Mouse (Mus musculus): Measurements from ENCODE around the gene Nmt2. TPM values are rescaled to one million over a fixed set of nuclear protein-coding genes. Genes with fewer than 3 reads are reported as not detected.

The Nmt2 gene
- total and polyA plus RNA-seq, 2 experiments from 2014 or later: 69.3 to 104 TPM

DNA sequence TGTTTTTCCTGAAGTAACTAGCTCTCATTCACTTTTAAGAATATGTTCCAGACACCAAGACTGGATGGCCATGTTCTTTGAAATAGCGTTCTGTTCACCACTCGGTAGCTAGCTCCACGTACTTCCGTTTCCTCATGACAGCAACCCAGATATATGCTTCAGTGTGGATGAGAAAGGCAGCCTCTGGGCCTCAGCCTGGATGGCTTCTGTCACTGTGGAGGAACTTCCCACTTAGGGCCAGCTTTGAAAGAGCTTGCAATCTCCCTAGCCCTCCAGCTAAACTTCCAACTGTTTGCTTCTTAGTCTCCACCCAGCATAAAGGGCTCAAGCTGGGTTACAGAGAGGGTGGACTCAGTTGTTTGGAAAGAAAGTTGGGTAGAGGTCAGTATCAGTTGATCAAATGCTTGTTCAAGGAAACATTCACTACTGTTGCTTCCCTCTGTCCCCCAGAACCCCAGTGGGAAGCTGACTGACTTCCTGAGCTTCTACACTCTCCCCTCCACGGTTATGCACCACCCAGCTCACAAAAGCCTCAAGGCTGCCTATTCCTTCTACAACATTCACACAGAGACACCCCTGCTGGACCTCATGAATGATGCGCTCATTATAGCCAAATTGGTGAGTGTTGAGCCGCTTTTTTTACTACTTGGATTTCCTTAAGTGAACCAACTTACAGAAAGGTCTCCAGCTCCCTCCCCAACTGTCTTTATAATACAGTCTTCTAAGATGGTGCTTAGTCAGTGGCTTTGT, 40.5 kb downstream of the Nmt2 start:
- 93% methylated on average over 7 of the region's 7 CpGs for WGBS
- TF ChIP-seq CTCF (IDR thresholded peaks at IDR 0.05; ENCODE audit: low read depth): no peak
- Histone ChIP-seq H3K9ac (replicated peaks; ENCODE audit: low read length) (no peak overlapping the region), H3K27me3 (ENCODE audit: insufficient read depth, low read length) (no peaks in the 10 kb centered on the region), H3K9me3 (ENCODE audit: low read length) (no peaks in the 10 kb centered on the region), H3K4me2 (ENCODE audit: low read depth, low read length) (no peak overlapping the region), H3K4me3 (ENCODE audit: low read length) (no peak overlapping the region), H3K27ac (no peak overlapping the region), H3K36me3 (ENCODE audit: insufficient read depth, low read length) (peaks cover 54% of the 10 kb centered on the region), H3K4me1 (ENCODE audit: insufficient read depth, low read length) (no peaks in the 10 kb centered on the region)
- ATAC-seq: no peak
- no peak for DNase-seq (ENCODE audit: low spot score)

DNA sequence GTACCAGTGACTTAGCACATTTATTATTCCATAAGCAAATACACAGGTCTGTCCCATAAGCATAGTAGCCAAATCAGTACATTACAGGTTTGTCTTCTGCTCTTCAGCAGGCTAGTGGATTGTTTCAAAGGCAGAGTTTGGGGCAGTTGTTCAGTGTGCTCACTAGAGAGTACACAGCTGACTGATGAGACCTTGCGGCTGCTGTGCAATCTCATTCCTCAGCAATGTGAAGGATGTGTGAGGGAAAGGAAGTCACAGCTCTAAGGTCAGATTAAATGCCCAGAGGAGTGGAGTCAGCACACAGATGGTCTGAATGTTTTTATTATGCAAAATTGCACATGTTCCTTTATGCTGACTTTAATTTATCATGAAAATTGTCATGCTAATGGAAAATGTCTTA, 42.5 kb downstream of the Nmt2 start:
- Histone ChIP-seq H3K4me2 (ENCODE audit: low read depth, low read length) (no peak overlapping the region), H3K9ac (replicated peaks; ENCODE audit: low read length) (no peak overlapping the region), H3K27me3 (ENCODE audit: insufficient read depth, low read length) (no peaks in the 10 kb centered on the region), H3K9me3 (ENCODE audit: low read length) (no peaks in the 10 kb centered on the region), H3K36me3 (ENCODE audit: insufficient read depth, low read length) (peaks cover 43% of the 10 kb centered on the region), H3K4me1 (ENCODE audit: insufficient read depth, low read length) (peaks cover 10% of the 10 kb centered on the region; the same call in 1 of the 2 replicates), H3K27ac (no peak overlapping the region), H3K4me3 (ENCODE audit: low read length) (no peak overlapping the region)
- no peak for TF ChIP-seq CTCF (IDR thresholded peaks at IDR 0.05; ENCODE audit: low read depth)
- ATAC-seq: no peak
- 100% methylated on average over 1 of the region's 1 CpGs for WGBS
- no peak for DNase-seq (ENCODE audit: low spot score)

DNA sequence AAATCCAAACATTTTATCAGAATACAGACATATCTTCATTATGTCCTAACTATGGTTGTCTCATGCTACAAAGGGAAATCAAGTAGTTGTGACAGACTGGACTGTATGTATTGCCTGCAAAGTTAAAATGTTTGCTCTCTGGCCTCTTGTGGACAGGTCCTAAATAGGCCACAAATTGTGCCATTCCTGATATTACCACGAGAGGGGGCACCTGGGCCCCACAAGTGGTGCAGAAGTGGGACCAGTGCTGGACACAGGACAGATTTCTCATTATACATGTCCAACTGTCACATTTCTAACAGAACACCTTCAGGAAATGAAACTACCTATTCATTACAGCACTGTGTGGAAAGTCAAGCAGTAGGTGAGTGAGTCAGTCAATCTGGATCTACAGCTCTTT, 43.3 kb downstream of the Nmt2 start:
- peaks cover 41% of the 10 kb centered on the region for H3K36me3 ChIP-seq (ENCODE audit: insufficient read depth, low read length)
- H3K4me2 ChIP-seq (ENCODE audit: low read depth, low read length): no peak overlapping the region
- H3K27ac ChIP-seq: no peak overlapping the region
- no peak overlapping the region for H3K9ac ChIP-seq (replicated peaks; ENCODE audit: low read length)
- no peak overlapping the region for H3K4me3 ChIP-seq (ENCODE audit: low read length)
- H3K9me3 ChIP-seq (ENCODE audit: low read length): no peaks in the 10 kb centered on the region
- no peaks in the 10 kb centered on the region for H3K27me3 ChIP-seq (ENCODE audit: insufficient read depth, low read length)
- ATAC-seq (no peak), DNase-seq (ENCODE audit: low spot score) (peak; percentile 78)
- H3K4me1 ChIP-seq (ENCODE audit: insufficient read depth, low read length): peaks cover 14% of the 10 kb centered on the region; the same call in 1 of the 2 replicates
- 38% methylated on average over 1 of the region's 1 CpGs for WGBS
- TF ChIP-seq CTCF (IDR thresholded peaks at IDR 0.05; ENCODE audit: low read depth): peak; percentile 72

DNA sequence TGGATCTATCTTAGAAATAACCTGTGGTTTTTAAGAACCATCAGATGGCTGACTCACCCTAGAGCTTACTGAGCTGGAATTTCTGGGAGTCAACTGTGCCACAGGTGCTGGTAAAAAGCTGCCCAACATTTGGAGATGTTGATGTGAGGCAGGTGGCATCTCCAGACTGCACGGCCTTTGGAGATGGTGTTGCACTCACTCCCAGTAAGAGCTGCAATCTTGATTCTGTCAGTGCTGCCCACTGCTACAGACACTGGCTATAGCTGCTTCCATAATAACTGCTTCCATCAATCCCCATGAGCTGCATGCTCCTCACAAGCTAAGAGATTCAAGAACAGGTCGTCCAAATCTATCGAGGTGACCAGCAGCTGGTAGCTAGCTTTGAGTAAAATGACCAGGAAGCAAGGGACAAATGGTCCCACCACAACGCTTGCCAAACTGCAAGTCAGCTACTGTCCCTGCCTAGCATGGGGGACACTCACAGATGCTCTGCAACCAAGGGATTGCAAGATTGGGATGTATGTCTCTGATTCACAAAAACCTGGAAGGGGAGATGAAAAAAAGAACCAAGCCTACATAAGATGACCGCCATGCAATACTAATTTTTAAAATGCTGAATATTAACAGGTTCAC, 47.2 kb downstream of the Nmt2 start:
- no peak for ATAC-seq
- DNase-seq (ENCODE audit: low spot score): no peak

DNA sequence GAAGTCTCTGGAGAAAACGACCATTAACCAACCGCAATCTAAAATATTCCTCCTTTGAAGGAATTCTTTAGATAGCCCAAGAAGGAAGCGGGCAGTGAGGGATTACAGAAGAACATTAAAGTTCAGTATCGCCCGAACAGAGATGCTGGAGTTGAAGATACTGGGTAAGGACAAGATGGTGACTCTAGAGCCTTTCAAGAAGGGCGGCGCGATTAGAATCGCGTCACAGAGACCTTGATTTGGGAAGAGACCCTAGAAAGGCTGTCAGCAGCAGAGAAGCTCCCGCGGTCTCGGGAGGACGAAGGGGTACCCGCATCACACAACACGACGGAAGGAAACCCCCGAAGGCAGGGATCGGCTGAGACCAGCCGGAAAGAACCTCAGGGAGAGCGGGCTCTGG, 48.0 kb downstream of the Nmt2 start:
- Histone ChIP-seq H3K4me1 (ENCODE audit: insufficient read depth, low read length) (peaks cover 23% of the 10 kb centered on the region), H3K4me3 (ENCODE audit: low read length) (peak overlapping the region; percentile 67), H3K36me3 (ENCODE audit: insufficient read depth, low read length) (0 out of 2 replicates have a peak, but pooled peaks cover 15% of the 10 kb centered on the region), H3K27me3 (ENCODE audit: insufficient read depth, low read length) (no peaks in the 10 kb centered on the region), H3K4me2 (ENCODE audit: low read depth, low read length) (peak overlapping the region; percentile 79), H3K27ac (peak overlapping the region; percentile 87), H3K9ac (replicated peaks; ENCODE audit: low read length) (peak overlapping the region; percentile 70), H3K9me3 (ENCODE audit: low read length) (no peaks in the 10 kb centered on the region)
- no peak for DNase-seq (ENCODE audit: low spot score)
- 2% methylated on average over 21 of the region's 21 CpGs for WGBS
- no peak for TF ChIP-seq CTCF (IDR thresholded peaks at IDR 0.05; ENCODE audit: low read depth)
- no peak; the same call in 1 of the 2 replicates for ATAC-seq

More for the DNA sequence above, 47.2 kb downstream of the Nmt2 start:
- no peak for TF ChIP-seq CTCF (IDR thresholded peaks at IDR 0.05; ENCODE audit: low read depth)
- peak overlapping the region; percentile 87; the same call in 1 of the 2 replicates for H3K27ac ChIP-seq
- H3K4me2 ChIP-seq (ENCODE audit: low read depth, low read length): peak overlapping the region; percentile 79
- peaks cover 21% of the 10 kb centered on the region for H3K4me1 ChIP-seq (ENCODE audit: insufficient read depth, low read length)
- H3K9ac ChIP-seq (replicated peaks; ENCODE audit: low read length): no peak overlapping the region; the same call in 1 of the 2 replicates
- peaks cover 19% of the 10 kb centered on the region; the same call in 1 of the 2 replicates for H3K36me3 ChIP-seq (ENCODE audit: insufficient read depth, low read length)
- no peaks in the 10 kb centered on the region for H3K9me3 ChIP-seq (ENCODE audit: low read length)
- no peaks in the 10 kb centered on the region for H3K27me3 ChIP-seq (ENCODE audit: insufficient read depth, low read length)
- WGBS: 79% methylated on average over 5 of the region's 5 CpGs
- H3K4me3 ChIP-seq (ENCODE audit: low read length): peak overlapping the region; percentile 67

DNA sequence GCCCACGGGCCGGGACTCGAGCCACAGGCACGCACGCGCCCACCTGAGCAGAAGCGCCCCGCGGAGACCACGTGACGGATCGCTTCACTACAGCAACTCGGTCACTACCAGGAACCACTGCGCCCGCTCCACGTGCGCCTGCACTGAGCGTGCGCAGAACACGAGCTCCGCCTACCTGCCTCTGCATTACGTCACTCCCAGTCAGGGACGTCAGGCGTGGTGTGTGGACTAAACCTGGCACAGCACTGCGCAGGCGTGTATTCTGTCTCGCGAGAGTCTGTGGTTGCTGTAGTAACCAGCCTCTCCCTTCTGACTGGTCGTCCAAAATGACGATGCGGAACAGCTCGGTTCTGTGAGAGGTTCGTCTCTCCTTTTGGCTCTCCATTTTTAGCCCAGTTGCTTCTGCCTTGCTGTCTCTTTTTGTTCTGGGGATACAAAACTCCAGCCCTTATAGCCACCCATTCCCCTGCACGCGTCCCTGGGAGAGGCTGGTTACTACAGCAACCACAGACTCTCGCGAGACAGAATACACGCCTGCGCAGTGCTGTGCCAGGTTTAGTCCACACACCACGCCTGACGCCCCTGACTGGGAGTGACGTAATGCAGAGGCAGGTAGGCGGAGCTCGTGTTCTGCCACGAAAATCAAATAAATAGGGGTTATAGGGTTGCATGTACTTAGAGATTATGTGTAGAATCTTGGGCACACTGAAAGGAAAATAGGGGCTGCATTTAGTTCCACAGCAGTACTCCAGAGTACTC, 48.7 kb downstream of the Nmt2 start, which contains the start of gene Rpp38:
TSS of gene Rpp38 (minus strand) at position 160 of the 759 bp plus-strand sequence.
- H3K27me3 ChIP-seq (ENCODE audit: insufficient read depth, low read length): no peaks in the 10 kb centered on the region
- H3K9me3 ChIP-seq (ENCODE audit: low read length): no peaks in the 10 kb centered on the region
- TF ChIP-seq CTCF (IDR thresholded peaks at IDR 0.05; ENCODE audit: low read depth): peak; percentile 13

More for the DNA sequence above, 48.7 kb downstream of the Nmt2 start, which contains the start of gene Rpp38:
- Histone ChIP-seq H3K36me3 (ENCODE audit: insufficient read depth, low read length) (0 out of 2 replicates have a peak, but pooled peaks cover 15% of the 10 kb centered on the region), H3K4me2 (ENCODE audit: low read depth, low read length) (peak within 1 kb of the TSS; percentile 79), H3K4me3 (ENCODE audit: low read length) (peak within 1 kb of the TSS; percentile 67), H3K27ac (peak within 1 kb of the TSS; percentile 87), H3K9ac (replicated peaks; ENCODE audit: low read length) (peak within 1 kb of the TSS; percentile 70), H3K4me1 (ENCODE audit: insufficient read depth, low read length) (peaks cover 23% of the 10 kb centered on the region)
- under 1% methylated on average over 45 of the region's 45 CpGs for WGBS
- ATAC-seq (peak; percentile 98), DNase-seq (ENCODE audit: low spot score) (peak; percentile 99)

Measured in hindbrain, postnatal 0 days (tissue).